Mouse (Mus musculus) liver, embryonic 15.5 days (tissue): Measurements from ENCODE around the gene Ddah1. TPM values are rescaled to one million over a fixed set of nuclear protein-coding genes. Genes with fewer than 3 reads are reported as not detected.
"Not testable (repeated sequence)": the region's sequence is repeated elsewhere in the genome, so short reads cannot be mapped to it uniquely, and the experiment has no call there.

ENCODE experiments used
- ATAC-seq: fragments of 200-750 bp; cut with Nextera tagmentation; 2 replicates; pipeline ENCODE4 v1.8.0; 2017; ENCODE audit warnings: moderate number of reproducible peaks, mild to moderate bottlenecking, moderate library complexity; ENCODE audit not compliant: insufficient read depth
- H3K27ac ChIP-seq: fragments of 300-500 bp; sonication (generic); replicated peaks from 2 replicates; pipeline ENCODE4 v1.5.1; 2015; ENCODE audit warnings: mild to moderate bottlenecking, inconsistent platforms
- H3K27me3 ChIP-seq: fragments of 300-500 bp; sonication (generic); 2 replicates; pipeline ENCODE4 v1.6.1; 2015; ENCODE audit warnings: mild to moderate bottlenecking, inconsistent platforms
- H3K36me3 ChIP-seq: fragments of 300-500 bp; sonication (generic); replicated peaks from 2 replicates; pipeline ENCODE4 v1.6.1; 2015; ENCODE audit warnings: moderate library complexity, mild to moderate bottlenecking, inconsistent platforms
- H3K4me1 ChIP-seq: fragments of 300-500 bp; sonication (generic); replicated peaks from 2 replicates; pipeline ENCODE4 v1.6.1; 2015; ENCODE audit warnings: inconsistent platforms
- H3K4me2 ChIP-seq: fragments of 300-500 bp; sonication (generic); 2 replicates; pipeline ENCODE4 v1.6.1; 2015; ENCODE audit warnings: moderate library complexity, mild to moderate bottlenecking, inconsistent platforms
- H3K4me3 ChIP-seq: fragments of 300-500 bp; sonication (generic); replicated peaks from 2 replicates; pipeline ENCODE4 v1.5.1; 2015; ENCODE audit warnings: mild to moderate bottlenecking, inconsistent platforms
- H3K9ac ChIP-seq: fragments of 300-500 bp; sonication (generic); 2 replicates; pipeline ENCODE4 v1.6.1; 2015; ENCODE audit warnings: moderate library complexity, mild to moderate bottlenecking, inconsistent platforms
- H3K9me3 ChIP-seq: fragments of 300-500 bp; sonication (generic); replicated peaks from 2 replicates; pipeline ENCODE4 v1.6.1; 2016; ENCODE audit warnings: inconsistent platforms
- WGBS: fragments of 180-500 bp; shearing (Covaris S2); methylation state at CpG from one replicate; pipeline ENCODE4 v1.1.7; 2015; ENCODE audit warnings: mixed read lengths; ENCODE audit not compliant: insufficient replicate concordance; 5-methylcytosine and 5-hydroxymethylcytosine counted together
- polyA plus RNA-seq: library from polyadenylated mRNA; unstranded; fragments of >200 nt; fragmentation: Nextera tagmentation; extraction: Ambion mirVana; gene quantifications from 2 replicates; pipeline ENCODE4 v1.2.1, GENCODE M21; 2015

Gene Ddah1
- polyA plus RNA-seq, 1 experiment from 2014 or later = 44.5 TPM

GRCm38 (mm10) chr3:145864033-145864712 lies 105.7 kb downstream of the Ddah1 start:
- Histone ChIP-seq H3K9ac (no peak overlapping the region), H3K27me3 (no peaks in the 10 kb centered on the region), H3K9me3 (no peaks in the 10 kb centered on the region), H3K36me3 (no peaks in the 10 kb centered on the region; the same call in 1 of the 2 replicates), H3K4me2 (no peak overlapping the region), H3K27ac (no peak overlapping the region), H3K4me3 (no peak overlapping the region), H3K4me1 (no peaks in the 10 kb centered on the region)
- ATAC-seq = no peak
- WGBS = 56% methylated on average over 8 of the region's 8 CpGs

- Histone ChIP-seq H3K27me3 (no peaks in the 10 kb centered on the region), H3K4me1 (no peaks in the 10 kb centered on the region), H3K36me3 (no peaks in the 10 kb centered on the region; the same call in 1 of the 2 replicates), H3K4me2 (no peak overlapping the region), H3K27ac (no peak overlapping the region), H3K4me3 (no peak overlapping the region), H3K9ac (no peak overlapping the region), H3K9me3 (no peaks in the 10 kb centered on the region)
- no peak for ATAC-seq
- WGBS = 75% methylated on average over 7 of the region's 10 CpGs
Observed at GRCm38 (mm10) chr3:145864713-145865233, 106.3 kb downstream of the Ddah1 start.

GRCm38 (mm10) chr3:145872680-145873079 lies 114.2 kb downstream of the Ddah1 start:
- no peak for ATAC-seq
- Histone ChIP-seq H3K4me3 (no peak overlapping the region), H3K4me1 (no peaks in the 10 kb centered on the region), H3K9ac (no peak overlapping the region), H3K4me2 (no peak overlapping the region), H3K27me3 (no peaks in the 10 kb centered on the region), H3K27ac (no peak overlapping the region), H3K36me3 (no peaks in the 10 kb centered on the region), H3K9me3 (no peaks in the 10 kb centered on the region)
- 72% methylated on average over 9 of the region's 9 CpGs for WGBS

- no peak for ATAC-seq
- Histone ChIP-seq H3K36me3 (no peaks in the 10 kb centered on the region), H3K27me3 (no peaks in the 10 kb centered on the region), H3K27ac (no peak overlapping the region), H3K4me1 (no peaks in the 10 kb centered on the region), H3K9me3 (no peaks in the 10 kb centered on the region), H3K4me3 (no peak overlapping the region), H3K4me2 (no peak overlapping the region), H3K9ac (no peak overlapping the region)
- 80% methylated on average over 1 of the region's 1 CpGs for WGBS
Observed at GRCm38 (mm10) chr3:145873271-145873670, 114.8 kb downstream of the Ddah1 start.

- H3K4me1 ChIP-seq = no peaks in the 10 kb centered on the region
- no peak overlapping the region for H3K4me3 ChIP-seq
- no peak overlapping the region for H3K4me2 ChIP-seq
- no peaks in the 10 kb centered on the region for H3K9me3 ChIP-seq
- H3K27me3 ChIP-seq = no peaks in the 10 kb centered on the region
- no peaks in the 10 kb centered on the region for H3K36me3 ChIP-seq
- no peak overlapping the region for H3K9ac ChIP-seq
- WGBS = 52% methylated on average over 4 of the region's 4 CpGs
- no peak overlapping the region for H3K27ac ChIP-seq
- no peak for ATAC-seq
Observed at GRCm38 (mm10) chr3:145874126-145874525, 115.7 kb downstream of the Ddah1 start.

GRCm38 (mm10) chr3:145876120-145876519 lies 117.6 kb downstream of the Ddah1 start:
- Histone ChIP-seq H3K4me2 (no peak overlapping the region), H3K4me1 (no peaks in the 10 kb centered on the region)

GRCm38 (mm10) chr3:145878867-145879266 lies 120.4 kb downstream of the Ddah1 start:
- not testable (repeated sequence) for H3K27ac ChIP-seq, H3K27me3 ChIP-seq, H3K4me2 ChIP-seq, H3K9me3 ChIP-seq, H3K4me1 ChIP-seq, H3K36me3 ChIP-seq, H3K4me3 ChIP-seq, ATAC-seq, H3K9ac ChIP-seq
- WGBS = 81% methylated on average over 14 of the region's 14 CpGs

More at GRCm38 (mm10) chr3:145876120-145876519, 117.6 kb downstream of the Ddah1 start:
- Histone ChIP-seq H3K9ac (no peak overlapping the region), H3K27me3 (no peaks in the 10 kb centered on the region), H3K9me3 (no peaks in the 10 kb centered on the region), H3K4me3 (no peak overlapping the region), H3K27ac (no peak overlapping the region), H3K36me3 (no peaks in the 10 kb centered on the region)
- WGBS = 54% methylated on average over 11 of the region's 11 CpGs
- no peak for ATAC-seq

GRCm38 (mm10) chr3:145880335-145880734 lies 121.9 kb downstream of the Ddah1 start:
- H3K4me2 ChIP-seq = no peak overlapping the region
- H3K27ac ChIP-seq = no peak overlapping the region
- no peak for ATAC-seq
- H3K4me3 ChIP-seq = no peak overlapping the region
- WGBS = 44% methylated on average over 1 of the region's 1 CpGs
- no peaks in the 10 kb centered on the region for H3K9me3 ChIP-seq
- H3K4me1 ChIP-seq = no peaks in the 10 kb centered on the region
- no peaks in the 10 kb centered on the region for H3K36me3 ChIP-seq
- no peak overlapping the region for H3K9ac ChIP-seq
- no peaks in the 10 kb centered on the region for H3K27me3 ChIP-seq

GRCm38 (mm10) chr3:145882076-145882874 lies 123.8 kb downstream of the Ddah1 start:
- Histone ChIP-seq H3K4me3 (no peak overlapping the region), H3K36me3 (no peaks in the 10 kb centered on the region), H3K4me2 (no peak overlapping the region), H3K4me1 (0 out of 2 replicates have a peak, but pooled peaks cover 3% of the 10 kb centered on the region), H3K27ac (no peak overlapping the region), H3K9me3 (no peaks in the 10 kb centered on the region), H3K27me3 (no peaks in the 10 kb centered on the region), H3K9ac (no peak overlapping the region)
- WGBS = 75% methylated on average over 15 of the region's 15 CpGs
- ATAC-seq = no peak

- Histone ChIP-seq H3K27ac (no peak overlapping the region), H3K4me2 (no peak overlapping the region), H3K27me3 (no peaks in the 10 kb centered on the region), H3K4me1 (0 out of 2 replicates have a peak, but pooled peaks cover 3% of the 10 kb centered on the region), H3K9me3 (no peaks in the 10 kb centered on the region), H3K36me3 (no peaks in the 10 kb centered on the region), H3K9ac (no peak overlapping the region), H3K4me3 (no peak overlapping the region)
- WGBS = 46% methylated on average over 2 of the region's 2 CpGs
- no peak for ATAC-seq
Observed at GRCm38 (mm10) chr3:145883233-145883632, 124.8 kb downstream of the Ddah1 start.

GRCm38 (mm10) chr3:145885376-145885775 lies 126.9 kb downstream of the Ddah1 start:
- ATAC-seq = no peak
- no peaks in the 10 kb centered on the region for H3K36me3 ChIP-seq
- H3K4me1 ChIP-seq = 0 out of 2 replicates have a peak, but pooled peaks cover 3% of the 10 kb centered on the region
- 0 out of 2 replicates have a peak overlapping the region, but pooled peaks have one; percentile 41 for H3K27ac ChIP-seq
- H3K27me3 ChIP-seq = no peaks in the 10 kb centered on the region
- H3K4me3 ChIP-seq = no peak overlapping the region
- H3K9me3 ChIP-seq = no peaks in the 10 kb centered on the region
- 45% methylated on average over 4 of the region's 4 CpGs for WGBS
- no peak overlapping the region for H3K4me2 ChIP-seq
- H3K9ac ChIP-seq = no peak overlapping the region
